Mouse (Mus musculus): ENCODE results near the gene Lrrc40. TPM values are rescaled to one million over a fixed set of nuclear protein-coding genes. Genes with fewer than 3 reads are reported as not detected.

Lrrc40 gene
- 17.6 to 22.6 TPM (median 18.6 TPM) in 4 replicates for total RNA-seq (2023)

DNA sequence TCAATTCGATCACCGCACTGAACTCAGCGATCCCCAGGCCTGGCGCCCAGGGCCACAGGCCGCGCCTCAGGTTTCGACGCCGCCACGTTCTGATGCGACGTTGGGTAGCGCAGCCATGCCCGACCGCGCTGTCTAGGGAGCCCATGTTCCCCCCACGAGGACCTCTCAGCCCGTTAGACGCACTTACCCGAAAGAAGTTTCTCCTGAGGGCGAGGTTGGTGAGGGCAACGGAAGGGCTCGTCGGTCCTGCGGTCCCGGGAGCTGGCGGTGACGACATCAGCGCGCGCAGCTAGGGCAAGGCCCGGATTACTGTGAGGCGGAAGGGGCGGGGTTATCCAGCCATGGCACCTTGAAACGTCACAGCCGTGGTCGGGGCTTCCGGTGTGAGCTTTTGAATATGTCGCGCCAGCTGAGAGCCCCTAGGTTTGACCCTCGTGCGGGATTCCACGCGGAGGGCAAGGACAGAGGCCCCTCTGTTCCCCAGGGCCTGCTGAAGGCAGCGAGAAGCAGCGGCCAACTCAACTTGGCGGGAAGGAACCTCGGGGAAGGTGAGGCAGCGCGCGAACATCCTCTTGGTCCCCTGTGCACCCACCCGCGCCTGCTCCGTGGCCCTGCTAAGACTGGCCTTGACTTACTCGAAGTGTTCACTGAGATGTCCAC, at the start of gene Lrrc40, which contains the start of gene Srsf11:
Gene Lrrc40 (plus strand): TSS at position 334 of the 660 bp plus-strand sequence.
Gene Srsf11 (minus strand): TSS at position 311 of the 660 bp plus-strand sequence.

Other genes starting within 250 kb of the Lrrc40 start
- 0.41 to 0.43 TPM in 2 of 4 replicates, not detected in the others for gene Cth, start 111.6 kb upstream of the Lrrc40 start, total RNA-seq (2023)
- 80.8 to 94.5 TPM (median 89.7 TPM) in 4 replicates for gene Ankrd13c, start 89.4 kb upstream of the Lrrc40 start, total RNA-seq (2023)
- gene Srsf11, start within 50 bp of the Lrrc40 start, total RNA-seq (2023), result 436 to 462 TPM (median 455 TPM) in 4 replicates